Mouse (Mus musculus) myocyte (in vitro differentiated cells): ENCODE measurements at regions not wholly inside any gene's neighbourhood (a gene's known extent, or its start where the extent isn't known, plus 50 kb on each side); places are given as distances from the start of the nearest gene placed in this dataset.

Experiments
- CEBPB ChIP-seq: IDR thresholded peaks from 2 replicates; pipeline ENCODE4 v1.6.1; 2011; ENCODE audit warnings: mild to moderate bottlenecking, moderate library complexity; ENCODE audit not compliant: poor library complexity, insufficient read depth, severe bottlenecking
- E2F4 ChIP-seq: IDR thresholded peaks from one replicate; pipeline ENCODE4 v1.6.1; 2011; ENCODE audit warnings: mild to moderate bottlenecking, control low read depth, moderate library complexity; ENCODE audit not compliant: insufficient read depth
- MYOG ChIP-seq, 3 experiments: IDR thresholded peaks; one replicate each; pipeline ENCODE4 v1.6.1; 2011; ENCODE audit warnings: control low read depth in 2 of 3, low read depth in 2 of 3, mild to moderate bottlenecking in 2 of 3; ENCODE audit not compliant: insufficient read length in 2 of 3, control insufficient read depth in 1 of 3, insufficient read depth in 1 of 3
- POLR2A ChIP-seq: IDR thresholded peaks from one replicate; pipeline ENCODE4 v1.6.1; 2011; ENCODE audit warnings: low read depth, mild to moderate bottlenecking, control low read depth, moderate library complexity; ENCODE audit not compliant: insufficient read length
- POLR2AphosphoS2 ChIP-seq: IDR thresholded peaks from one replicate; pipeline ENCODE4 v1.6.1; 2011; ENCODE audit warnings: low read depth, control low read depth; ENCODE audit not compliant: insufficient read length
- TCF12 ChIP-seq: IDR thresholded peaks from one replicate; pipeline ENCODE4 v1.6.1; 2011; ENCODE audit warnings: mild to moderate bottlenecking, control low read depth; ENCODE audit not compliant: poor library complexity, insufficient read depth, severe bottlenecking

DNA sequence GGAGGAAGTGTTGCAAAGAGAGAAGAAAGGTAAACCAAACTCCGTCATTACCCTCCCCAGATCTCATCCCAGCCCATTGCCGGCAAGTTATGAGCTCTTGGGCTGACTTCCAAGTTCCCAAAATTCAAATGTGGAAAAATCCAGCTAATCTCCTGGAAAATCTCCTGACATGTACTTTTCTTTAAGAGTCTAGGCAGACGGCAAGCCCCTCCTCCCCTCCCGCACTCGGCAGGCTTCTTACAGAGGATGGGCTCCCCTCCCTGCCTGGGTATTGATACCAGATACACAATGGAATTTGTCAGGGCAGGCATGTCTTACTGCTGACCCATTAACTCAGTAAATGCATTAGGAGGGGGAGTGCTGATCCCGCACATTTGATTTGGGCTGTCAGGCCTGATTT lies 271.0 kb downstream of the Pax1 start:
- TF ChIP-seq POLR2A = no peak
- TF ChIP-seq CEBPB = no peak
- no peak for TF ChIP-seq TCF12
- no peak for TF ChIP-seq POLR2AphosphoS2
- TF ChIP-seq E2F4 = no peak
- no peak for TF ChIP-seq MYOG (IDR thresholded peaks at IDR 0.05; ENCODE audit: control insufficient read depth in 1 of 3, insufficient read depth in 1 of 3, insufficient read length in 2 of 3, low read depth in 2 of 3)
